Comparison of ENCODE assay signal across 8 mouse cellular contexts in genomic region chr5:64866331-64867050, GRCm38 (mm10).
DNase-seq lines count a peak whose midpoint lies in the region; ATAC-seq and TF ChIP-seq lines count a peak whose summit lies in the region.

No protein-coding gene starts in this region.

- peak; percentile 69 for TF ChIP-seq CTCF in forebrain, postnatal 0 days (IDR thresholded peaks at IDR 0.05; ENCODE audit: low read depth)

- no peak for ATAC-seq in hindbrain, embryonic 12.5 days (ENCODE audit: low FRiP score)
- ATAC-seq in forebrain, postnatal 0 days, result peak; percentile 21; the same call in 1 of the 2 replicates
- no peak for ATAC-seq in stomach, embryonic 14.5 days (ENCODE audit: insufficient number of reproducible peaks, insufficient read depth, low FRiP score, low read depth)

- no peak overlapping the region for H3K4me2 ChIP-seq in hindbrain, embryonic 12.5 days (replicated peaks)
- H3K4me2 ChIP-seq in forebrain, postnatal 0 days (ENCODE audit: low read depth), result no peak overlapping the region
- no peak overlapping the region for H3K4me2 ChIP-seq in stomach, embryonic 14.5 days (replicated peaks; ENCODE audit: low read depth, low read length)

- peaks cover 14% of the 10 kb centered on the region for H3K4me1 ChIP-seq in hindbrain, embryonic 10.5 days (replicated peaks)
- peaks cover 11% of the 10 kb centered on the region; the same call in 1 of the 2 replicates for H3K4me1 ChIP-seq in hindbrain, embryonic 12.5 days
- peaks cover 7% of the 10 kb centered on the region; the same call in 1 of the 2 replicates for H3K4me1 ChIP-seq in forebrain, postnatal 0 days (ENCODE audit: insufficient read depth)
- peaks cover 26% of the 10 kb centered on the region for H3K4me1 ChIP-seq in stomach, embryonic 14.5 days (ENCODE audit: control insufficient read depth, insufficient read depth, low read length)

- H3K9ac ChIP-seq in hindbrain, embryonic 12.5 days, result no peak overlapping the region
- no peak overlapping the region for H3K9ac ChIP-seq in forebrain, postnatal 0 days
- H3K9ac ChIP-seq in stomach, embryonic 14.5 days (replicated peaks; ENCODE audit: low read depth, low read length), result no peak overlapping the region

- H3K4me3 ChIP-seq in hindbrain, embryonic 10.5 days, result no peak overlapping the region
- H3K4me3 ChIP-seq in hindbrain, embryonic 12.5 days, result no peak overlapping the region
- no peak overlapping the region for H3K4me3 ChIP-seq in forebrain, postnatal 0 days (ENCODE audit: low read depth, low read length)
- no peak overlapping the region for H3K4me3 ChIP-seq in stomach, embryonic 14.5 days (ENCODE audit: low read depth, low read length)

- H3K27ac ChIP-seq in hindbrain, embryonic 10.5 days, result peak overlapping the region; percentile 71
- no peak overlapping the region for H3K27ac ChIP-seq in hindbrain, embryonic 12.5 days
- no peak overlapping the region for H3K27ac ChIP-seq in forebrain, postnatal 0 days (ENCODE audit: low read depth, low read length)
- peak overlapping the region; percentile 82; the same call in 1 of the 2 replicates for H3K27ac ChIP-seq in stomach, embryonic 14.5 days (ENCODE audit: low read length)

- WGBS in hindbrain, embryonic 10.5 days, result 40% methylated on average over 5 of the region's 5 CpGs
- WGBS in hindbrain, embryonic 12.5 days, result 40% methylated on average over 5 of the region's 5 CpGs
- 30% methylated on average over 5 of the region's 5 CpGs for WGBS in forebrain, postnatal 0 days
- WGBS in stomach, embryonic 14.5 days, result 40% methylated on average over 5 of the region's 5 CpGs

- no peaks in the 10 kb centered on the region for H3K27me3 ChIP-seq in hindbrain, embryonic 10.5 days (ENCODE audit: insufficient read depth, poor library complexity, severe bottlenecking)
- H3K27me3 ChIP-seq in hindbrain, embryonic 12.5 days, result no peaks in the 10 kb centered on the region
- no peaks in the 10 kb centered on the region for H3K27me3 ChIP-seq in forebrain, postnatal 0 days (ENCODE audit: insufficient read depth, low read length)
- H3K27me3 ChIP-seq in stomach, embryonic 14.5 days (ENCODE audit: control insufficient read depth, insufficient read depth, low read length), result no peaks in the 10 kb centered on the region

- peak; percentile 73 for DNase-seq in hindbrain, embryonic 10.5 days (ENCODE audit: low spot score)
- DNase-seq in cerebellum, adult 11-12 months, result peak; percentile 35
- peak; percentile 84 for DNase-seq in forebrain, postnatal 0 days
- peak; percentile 92 for DNase-seq in heart, postnatal 4 days
- peak; percentile 56 to 94 for DNase-seq in layer of hippocampus, postnatal 25 days (ENCODE audit: extremely low spot score in 1 of 2, low spot score in 1 of 2)
- peak; percentile 80 for DNase-seq in mesoderm, embryonic 11.5 days (ENCODE audit: low read depth, low spot score)

- H3K36me3 ChIP-seq in hindbrain, embryonic 10.5 days, result no peaks in the 10 kb centered on the region
- no peaks in the 10 kb centered on the region for H3K36me3 ChIP-seq in hindbrain, embryonic 12.5 days
- no peaks in the 10 kb centered on the region for H3K36me3 ChIP-seq in forebrain, postnatal 0 days (ENCODE audit: insufficient read depth)
- no peaks in the 10 kb centered on the region for H3K36me3 ChIP-seq in stomach, embryonic 14.5 days (ENCODE audit: control insufficient read depth, insufficient read depth, low read length)

- peaks cover 8% of the 10 kb centered on the region for H3K9me3 ChIP-seq in hindbrain, embryonic 10.5 days
- H3K9me3 ChIP-seq in hindbrain, embryonic 12.5 days (replicated peaks), result 0 out of 2 replicates have a peak, but pooled peaks cover 4% of the 10 kb centered on the region
- no peaks in the 10 kb centered on the region for H3K9me3 ChIP-seq in forebrain, postnatal 0 days (ENCODE audit: low read length)
- no peaks in the 10 kb centered on the region for H3K9me3 ChIP-seq in stomach, embryonic 14.5 days (ENCODE audit: control insufficient read depth, low read depth, low read length)

Comparison
In these comparisons a context has a peak if more than half of its experiments do, and no peak if none do; other contexts are left out.
1. H3K27ac ChIP-seq: peak in hindbrain, embryonic 10.5 days (single experiment) and stomach, embryonic 14.5 days (single experiment); none in hindbrain, embryonic 12.5 days (single experiment) and forebrain, postnatal 0 days (single experiment).
2. DNase-seq: peak in every context shown above with its lines; median percentile 92 in heart, postnatal 4 days; 84 in forebrain, postnatal 0 days; 80 in mesoderm, embryonic 11.5 days; 75 in layer of hippocampus, postnatal 25 days; 73 in hindbrain, embryonic 10.5 days; 35 in cerebellum, adult 11-12 months.